Mouse (Mus musculus) cerebellum, adult 11 months (tissue): ENCODE results near the gene Comt.

Experiments
- DNase-seq: peaks from one replicate; pipeline ENCODE4 v3.0.0; 2022

Gene Comt

DNA sequence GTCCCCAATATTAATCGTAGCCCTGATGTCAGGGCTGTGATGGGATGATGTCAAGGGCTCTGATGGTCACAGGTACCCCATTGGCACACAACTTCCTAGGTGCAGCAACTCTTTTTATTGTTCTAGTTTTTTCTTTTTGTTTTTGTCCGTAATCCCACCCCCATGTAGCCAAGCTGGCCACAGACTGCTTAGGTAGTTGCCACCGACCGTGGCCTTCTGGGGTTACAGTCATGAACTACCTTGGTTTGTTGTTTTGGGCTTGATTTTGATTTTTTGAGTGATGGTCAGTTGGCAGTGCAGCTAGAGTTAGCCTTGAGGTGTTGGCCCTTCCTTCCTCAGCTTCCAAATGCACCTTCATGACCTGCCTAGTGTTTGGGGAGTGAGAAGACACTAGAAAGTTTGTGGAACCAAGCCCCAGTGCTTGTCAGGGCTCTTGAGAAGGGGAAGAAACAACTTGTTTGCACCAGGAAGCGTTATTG is at the start of gene Comt:
Comt (minus strand) TSS at position 51 of the 479 bp plus-strand sequence.
- no peak for DNase-seq

GRCm38 (mm10) chr16:18474021-18474420 is 47.4 kb upstream of the Comt start:
- no peak for DNase-seq

DNA sequence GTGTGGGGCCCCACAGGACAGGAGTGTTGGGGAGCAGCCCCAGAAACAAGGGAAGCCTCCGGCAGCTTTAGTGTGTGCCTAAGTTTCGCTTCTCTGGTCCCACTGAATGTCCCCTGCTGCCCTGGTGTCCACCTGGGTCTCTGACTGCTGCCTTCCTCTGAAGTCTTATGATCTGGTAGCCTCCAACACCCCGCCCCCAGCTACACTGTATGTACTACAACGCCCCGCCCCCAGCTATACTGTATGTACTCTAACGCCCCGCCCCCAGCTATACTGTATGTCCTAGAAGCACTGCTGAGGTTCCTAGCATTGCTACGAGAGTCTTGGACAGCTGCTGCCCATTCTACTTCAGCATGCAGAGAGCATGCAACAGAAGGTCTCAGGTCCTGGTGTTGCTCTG is 46.3 kb upstream of the Comt start:
- no peak for DNase-seq

DNA sequence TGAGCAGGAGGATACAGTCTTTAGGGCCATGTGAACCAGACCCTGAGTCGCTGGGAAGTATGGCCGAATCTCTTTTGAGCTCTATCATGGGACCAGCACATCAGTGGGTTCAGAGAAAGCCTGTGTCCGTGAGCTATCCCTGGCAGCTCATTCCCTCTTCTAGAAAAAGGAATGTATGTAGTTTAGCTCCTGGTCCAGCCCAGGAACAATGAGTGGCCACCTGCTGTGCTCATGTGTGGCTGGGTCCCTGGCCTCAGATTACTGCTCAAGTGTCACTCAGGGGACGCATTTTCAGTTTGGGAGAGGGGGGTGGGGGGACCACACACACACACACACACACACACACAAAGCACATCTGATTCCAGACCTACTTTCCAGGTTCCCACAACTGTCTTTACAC is 45.8 kb upstream of the Comt start:
- DNase-seq: no peak

DNA sequence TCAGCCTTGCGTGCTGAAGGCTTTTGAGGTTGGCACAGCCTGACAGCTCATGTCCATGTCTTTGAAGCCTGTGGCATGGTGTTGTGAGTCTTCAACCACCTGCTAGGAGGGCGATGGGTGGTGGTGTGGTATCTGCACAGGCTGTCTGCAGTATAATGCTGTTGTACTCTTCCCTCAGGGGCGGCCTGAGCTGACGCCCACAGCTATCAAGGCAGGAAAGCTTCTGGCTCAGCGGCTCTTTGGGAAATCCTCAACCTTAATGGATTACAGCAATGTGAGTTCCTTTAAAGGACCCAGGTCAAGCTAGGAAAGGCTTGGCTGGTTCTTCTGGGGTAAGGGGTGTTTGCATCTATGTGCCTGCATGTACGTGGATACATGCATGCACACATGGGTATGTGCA is 45.3 kb upstream of the Comt start:
- DNase-seq: no peak

DNA sequence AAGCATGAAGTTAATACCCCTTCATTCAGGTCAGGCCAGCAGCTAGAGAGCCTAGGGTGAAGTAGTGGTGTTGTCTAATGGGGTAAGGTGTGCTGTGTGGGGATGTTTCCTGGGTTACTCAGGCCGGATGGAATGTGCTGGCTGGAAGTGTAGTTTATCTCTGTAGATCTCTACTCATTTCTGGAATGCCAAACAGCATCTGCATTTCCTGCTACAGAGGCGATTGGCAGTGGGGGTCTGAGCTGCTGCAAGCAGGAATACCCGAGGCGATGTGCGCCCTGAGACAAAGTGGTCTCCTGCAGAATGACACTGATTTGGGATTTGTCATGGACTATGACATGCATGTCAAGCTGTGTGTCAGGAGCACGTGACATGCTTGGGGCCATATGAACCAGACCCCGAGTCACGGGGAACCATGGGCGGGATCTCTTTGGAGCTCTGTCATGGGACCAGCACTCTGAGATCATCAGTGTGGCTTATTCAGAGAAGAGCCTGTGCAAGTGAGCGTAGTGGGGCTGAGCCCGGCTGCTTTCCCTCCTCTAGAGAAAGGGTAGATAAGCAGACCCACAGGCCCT is 44.8 kb upstream of the Comt start:
- DNase-seq: no peak

- no peak for DNase-seq
Observed at GRCm38 (mm10) chr16:18470829-18471228, 44.2 kb upstream of the Comt start.

GRCm38 (mm10) chr16:18464271-18464670 is 37.6 kb upstream of the Comt start:
- no peak for DNase-seq

GRCm38 (mm10) chr16:18462598-18462997 is 35.9 kb upstream of the Comt start:
- no peak for DNase-seq

GRCm38 (mm10) chr16:18462031-18462430 is 35.4 kb upstream of the Comt start:
- DNase-seq: no peak

GRCm38 (mm10) chr16:18460826-18461225 is 34.2 kb upstream of the Comt start:
- DNase-seq: no peak

DNA sequence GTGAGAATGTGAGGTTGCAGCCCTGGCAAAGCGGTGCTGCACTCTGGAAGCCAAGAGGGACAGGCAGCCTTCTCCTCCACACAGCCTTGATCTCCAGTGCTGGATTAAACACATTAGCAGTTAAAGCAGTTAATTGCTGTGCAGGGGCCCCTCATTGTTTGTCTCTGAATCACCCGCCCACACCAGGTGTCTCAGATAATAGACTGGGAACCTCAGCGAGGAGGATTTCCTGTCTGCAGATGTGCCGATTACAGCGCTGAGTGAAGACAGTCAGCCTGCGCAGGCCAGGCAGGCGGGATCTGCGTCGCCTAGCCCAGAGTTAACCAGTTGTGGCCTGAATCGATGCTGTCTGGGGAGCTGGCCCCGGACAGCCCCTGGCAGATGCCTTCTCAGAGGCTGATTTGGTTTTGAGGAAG is 33.3 kb upstream of the Comt start:
- DNase-seq: no peak

DNA sequence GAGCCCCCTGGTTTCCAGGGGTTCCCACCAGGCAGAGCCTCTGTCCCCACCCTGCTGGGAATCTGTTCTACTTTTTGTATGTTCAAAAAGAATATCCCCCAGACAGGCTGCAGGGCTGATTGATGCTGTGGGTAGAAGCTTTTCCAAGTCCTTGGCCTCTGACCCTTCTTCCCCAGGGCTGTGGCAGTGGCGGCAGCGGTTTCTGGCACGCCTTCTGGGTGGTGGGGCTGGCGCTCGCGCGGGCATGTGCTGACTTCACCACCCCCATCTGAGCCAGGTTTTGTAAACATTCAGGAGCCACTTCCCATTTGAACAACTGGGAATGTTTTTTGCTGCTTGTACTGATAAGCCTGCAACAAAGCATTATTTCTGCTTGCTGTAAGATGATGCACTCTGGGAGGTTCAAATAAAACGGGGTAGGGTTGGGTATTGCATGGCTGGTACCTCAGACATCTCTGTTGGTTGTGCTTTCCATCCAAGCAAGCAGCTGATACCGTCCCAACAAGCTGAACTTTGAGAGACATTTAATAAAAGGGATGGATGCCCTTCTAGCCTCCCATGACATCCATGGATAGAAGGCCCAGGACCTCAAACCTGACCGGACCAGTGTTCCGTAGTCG is 32.8 kb upstream of the Comt start:
- DNase-seq: no peak

DNA sequence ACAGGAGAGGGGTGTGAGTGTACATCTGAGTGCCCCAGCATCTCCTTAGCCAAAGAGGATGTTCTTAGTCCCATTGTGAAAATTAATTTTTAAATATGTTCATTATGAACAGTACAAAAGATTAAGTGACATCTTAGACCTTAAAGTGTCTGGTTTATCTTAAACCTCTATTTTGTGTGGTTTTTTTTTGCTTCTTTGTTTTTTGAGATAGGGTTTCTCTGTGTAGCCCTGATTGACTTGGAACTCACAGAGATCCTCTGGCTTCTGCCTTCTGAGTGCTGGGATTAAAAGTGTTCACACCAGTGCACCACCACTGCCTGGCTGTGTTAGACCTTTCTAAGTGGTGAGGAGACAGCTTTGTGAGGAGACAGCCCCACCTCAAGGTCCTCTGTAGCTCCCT is 32.0 kb upstream of the Comt start:
- DNase-seq: no peak

GRCm38 (mm10) chr16:18455407-18455806 is 28.8 kb upstream of the Comt start:
- DNase-seq: no peak

- DNase-seq: no peak
Observed at GRCm38 (mm10) chr16:18453846-18454245, 27.2 kb upstream of the Comt start.

- DNase-seq: no peak
Observed at GRCm38 (mm10) chr16:18452361-18452862, 25.8 kb upstream of the Comt start.

DNA sequence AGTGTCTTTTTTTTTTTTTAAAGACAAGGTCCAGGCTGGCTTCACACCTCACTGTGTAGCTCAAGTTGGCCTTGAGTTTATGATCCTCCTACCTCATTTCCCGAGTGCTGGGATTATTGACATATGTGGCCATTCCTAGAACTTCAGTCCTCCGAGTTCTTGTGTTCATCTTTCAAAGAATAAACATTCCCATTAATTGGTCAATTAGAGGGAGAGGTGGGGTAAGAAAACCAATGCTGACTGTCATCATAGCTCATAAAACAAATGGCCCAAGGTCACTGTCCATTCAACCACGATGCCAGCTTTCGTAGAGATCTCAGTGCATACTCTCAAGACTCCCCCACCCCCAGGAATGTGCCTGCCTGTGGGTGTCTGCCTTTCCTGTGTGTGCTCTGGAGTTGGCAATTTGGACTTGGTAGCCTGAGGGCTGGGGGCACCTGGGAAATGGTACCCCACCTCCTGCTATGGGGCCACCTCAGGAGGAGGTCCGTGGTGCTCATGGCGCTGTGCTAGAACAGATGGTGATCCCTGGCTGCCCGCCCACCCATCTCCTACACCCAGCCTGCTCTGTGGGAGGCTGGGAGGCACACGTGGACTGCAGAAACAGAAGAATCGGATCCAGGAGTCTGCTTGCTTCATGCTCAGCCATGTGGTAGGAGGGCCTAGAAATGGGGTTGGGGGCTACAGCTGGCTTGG is 25.0 kb upstream of the Comt start:
- peak; percentile 66 for DNase-seq

DNA sequence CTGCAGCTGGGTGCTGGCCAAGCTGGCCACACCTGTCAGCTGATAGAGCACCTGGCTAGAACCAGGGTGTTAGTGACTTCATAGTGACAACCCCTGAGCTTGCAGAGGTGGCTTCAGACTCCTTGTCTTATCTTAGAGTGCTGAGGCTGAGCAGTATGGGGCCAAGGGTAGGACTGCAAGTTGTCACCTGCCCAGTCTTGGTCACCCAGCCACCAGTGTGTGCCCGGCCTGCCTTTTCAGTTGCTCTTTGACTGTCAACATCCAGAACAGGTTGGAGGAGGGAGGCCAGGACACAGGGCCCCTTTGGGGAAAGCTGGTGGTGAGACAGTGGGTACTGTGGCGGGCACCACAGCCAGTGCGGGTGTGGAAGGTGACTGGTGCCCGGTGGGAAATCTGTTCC is 22.4 kb upstream of the Comt start:
- DNase-seq: no peak

DNA sequence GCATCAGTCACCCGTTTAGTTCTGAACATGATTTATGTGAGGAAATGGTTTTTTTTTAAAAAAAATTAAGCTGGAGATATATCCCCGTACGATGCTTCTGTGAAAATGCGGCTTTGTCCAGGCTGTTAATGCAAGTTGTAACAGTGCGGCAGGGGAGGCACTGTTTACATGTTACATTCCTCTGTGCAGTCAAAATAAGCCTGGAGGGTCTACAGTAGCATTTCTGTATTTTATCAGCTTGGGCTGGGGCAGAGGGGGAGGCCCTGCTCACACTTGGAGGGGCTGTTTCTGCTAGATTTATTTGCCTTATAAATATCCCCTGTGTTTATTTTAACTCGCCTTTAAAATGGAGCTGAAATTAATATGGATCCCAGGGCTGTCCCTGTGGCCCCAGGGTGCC is 21.5 kb upstream of the Comt start:
- DNase-seq: no peak

DNA sequence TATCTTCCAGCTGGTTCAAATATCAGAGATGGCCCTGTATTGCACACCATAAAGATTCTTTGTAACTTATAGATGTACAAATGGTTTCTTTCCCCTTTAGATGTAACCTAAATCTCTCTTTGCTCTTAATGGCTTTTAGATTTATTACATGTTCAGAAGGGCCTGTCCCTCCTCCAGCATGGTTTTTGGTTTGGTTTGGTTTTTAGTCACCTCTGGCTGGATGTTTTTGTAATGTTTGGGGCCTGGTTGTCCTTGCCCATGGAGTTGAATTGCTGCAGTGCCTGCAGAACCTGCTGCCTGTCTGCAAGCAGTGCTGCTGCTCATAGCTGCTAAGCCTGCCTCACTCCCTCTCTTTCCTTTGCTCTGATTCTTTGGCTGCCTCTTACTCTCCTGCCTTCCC is 20.6 kb upstream of the Comt start:
- DNase-seq: no peak

GRCm38 (mm10) chr16:18443385-18443841 is 16.8 kb upstream of the Comt start:
- DNase-seq: peak; percentile 94

DNA sequence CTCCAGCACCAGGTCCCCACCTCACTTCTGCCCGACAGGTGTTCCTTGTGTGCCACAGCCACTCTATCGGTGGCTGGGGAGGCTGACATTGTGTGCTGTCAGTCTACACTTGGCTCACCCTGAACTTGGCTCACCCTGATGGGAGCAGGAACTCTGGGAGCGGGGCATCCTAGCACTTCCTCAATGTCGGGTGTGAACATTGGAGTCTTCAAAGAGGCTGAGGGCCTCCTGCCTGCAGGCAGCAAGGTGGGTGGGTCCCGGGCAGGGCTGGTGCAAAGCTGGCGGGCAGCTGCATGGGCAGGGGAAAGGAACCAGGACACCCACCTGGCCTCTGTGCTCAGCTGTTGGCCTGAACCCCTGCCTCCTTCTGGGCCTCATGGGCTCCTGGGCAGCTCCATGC is 9.5 kb upstream of the Comt start:
- DNase-seq: no peak

- no peak for DNase-seq
Observed at GRCm38 (mm10) chr16:18433341-18433920, 6.8 kb upstream of the Comt start.
